Mouse (Mus musculus) megakaryocyte progenitor cell, adult 5-6 weeks (primary cell): ENCODE results near the gene Sec31b. TPM values are rescaled to one million over a fixed set of nuclear protein-coding genes. Genes with fewer than 3 reads are reported as not detected.

Experiments
- ATAC-seq: replicated peaks from 2 replicates; pipeline ENCODE4 v1.8.0; 2016; ENCODE audit warnings: mild to moderate bottlenecking, moderate TSS enrichment, inconsistent platforms; ENCODE audit not compliant: poor library complexity
- total RNA-seq, 2 experiments: library from RNA; stranded (forward) in 1 of 2; stranded (reverse) in 1 of 2; fragments of 157-497, 149-512 nt in 1 of 2; fragments of 200-1000 nt in 1 of 2; gene quantifications; 2 replicates each; pipeline versions ENCODE4 v1.2.3 to v1.2.4; 2015 to 2017

Gene Sec31b
- total RNA-seq, 2 experiments from 2014 or later = 0.52 to 1.4 TPM

DNA sequence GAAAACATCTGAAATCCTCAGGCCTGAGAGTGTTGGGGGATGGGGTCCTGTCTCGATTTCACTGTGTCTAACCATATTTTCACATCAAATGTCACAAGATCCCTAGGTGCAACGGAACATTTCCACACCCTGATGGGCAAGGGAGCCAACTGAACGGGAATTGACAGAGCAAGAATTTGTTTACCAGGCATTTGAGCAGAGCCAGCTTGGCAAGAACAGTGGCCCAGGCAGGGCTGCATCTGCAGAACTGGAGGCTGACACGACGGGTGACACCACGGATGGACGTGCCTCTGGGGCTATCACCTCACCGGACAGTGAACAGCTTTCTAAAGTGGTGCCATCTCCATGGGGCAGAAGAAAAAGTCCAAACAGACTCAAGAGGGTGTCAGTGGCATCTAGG lies 8.2 kb downstream of the Sec31b start:
- ATAC-seq = no peak

DNA sequence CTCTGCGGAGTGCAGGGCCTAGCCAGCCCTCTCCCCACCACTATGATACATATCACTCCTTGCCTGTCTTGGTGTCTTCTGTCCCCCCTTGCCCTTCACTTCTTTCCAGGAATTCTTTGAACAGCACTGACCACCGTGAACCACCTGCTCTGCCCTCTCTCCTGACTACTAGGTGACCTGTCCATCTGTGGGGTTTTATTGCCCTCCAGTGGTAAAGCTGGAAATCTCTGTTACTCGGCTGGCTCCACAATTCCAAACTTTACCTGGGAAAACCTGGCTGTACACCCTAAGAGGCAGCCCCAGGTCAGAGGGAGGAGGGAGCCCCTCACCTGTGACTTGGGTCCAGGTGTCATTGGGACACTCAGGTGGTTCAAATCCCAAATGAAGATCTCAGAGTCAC lies 10.3 kb downstream of the Sec31b start:
- ATAC-seq = no peak

- no peak for ATAC-seq
Observed at GRCm38 (mm10) chr19:44530018-44530417, 15.6 kb downstream of the Sec31b start.

DNA sequence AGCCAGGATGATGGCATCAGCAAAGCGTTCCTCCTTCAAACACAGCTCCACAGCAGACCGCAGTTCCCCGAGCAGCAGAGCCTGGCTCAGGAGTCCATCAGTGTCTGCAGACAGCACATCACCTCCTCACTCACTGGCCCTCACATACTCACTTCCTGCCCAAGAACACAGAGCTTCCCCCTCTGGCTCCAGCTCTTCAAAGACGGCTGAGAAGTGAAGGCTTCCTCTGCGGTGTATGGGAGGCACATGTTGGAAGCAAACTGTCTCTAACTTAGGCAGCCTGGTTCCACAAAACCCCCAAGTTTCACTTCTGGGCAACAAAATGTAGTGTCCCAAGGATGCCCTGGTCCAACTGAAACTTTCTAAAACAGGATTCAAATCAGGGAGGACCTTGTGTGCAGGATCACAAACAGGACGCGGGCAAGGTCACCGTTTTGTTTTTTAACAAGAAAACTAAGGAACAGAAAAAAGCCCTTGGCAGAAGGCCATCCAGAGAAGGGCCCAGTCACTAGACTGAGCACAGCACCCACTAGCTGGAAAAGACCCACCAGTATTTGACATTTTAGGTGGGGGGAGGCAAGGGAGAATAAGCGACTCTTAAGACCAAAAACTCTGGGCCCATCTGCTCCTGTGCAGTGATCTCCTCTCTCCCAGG lies 20.0 kb downstream of the Sec31b start:
- peak; percentile 83 for ATAC-seq

GRCm38 (mm10) chr19:44519152-44519551 lies 26.5 kb downstream of the Sec31b start:
- ATAC-seq = no peak

DNA sequence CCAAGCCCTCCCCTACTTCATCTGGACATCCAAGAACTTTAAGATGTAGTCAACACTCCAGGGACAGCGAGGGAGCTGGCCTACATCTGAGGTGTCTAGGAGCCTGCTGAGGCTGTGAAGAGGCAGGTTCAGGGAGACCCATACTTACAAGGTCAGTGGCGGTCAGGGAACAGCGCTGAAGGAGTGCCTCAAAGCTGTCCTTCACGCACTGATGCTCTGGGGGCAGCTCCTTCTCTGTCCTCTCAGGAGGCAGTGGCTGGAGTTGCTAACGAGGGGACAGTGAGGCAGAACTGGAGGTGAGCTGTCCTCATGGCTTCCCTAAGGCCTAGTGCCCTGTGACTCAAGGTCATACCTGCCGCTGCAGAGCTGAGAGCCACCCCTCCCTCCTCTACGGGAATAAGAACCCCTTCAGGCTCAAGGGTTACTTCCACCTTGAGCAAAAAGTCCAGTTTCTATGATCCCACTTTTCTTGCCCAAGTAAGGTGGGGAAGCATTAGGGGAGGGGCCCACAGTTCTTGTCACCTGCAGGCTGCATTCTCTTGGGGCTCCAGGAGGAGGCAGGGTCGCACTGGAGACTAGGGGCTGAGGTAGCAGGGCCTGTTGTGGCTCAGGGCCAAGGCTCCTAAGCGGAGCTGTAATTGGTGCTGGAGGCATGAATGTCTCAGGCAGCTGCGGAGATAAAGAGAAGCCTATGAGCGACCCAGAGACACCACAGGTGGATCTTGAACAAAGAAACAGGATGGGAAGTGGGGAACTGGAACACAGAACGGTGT lies 27.5 kb downstream of the Sec31b start:
- ATAC-seq = no peak

DNA sequence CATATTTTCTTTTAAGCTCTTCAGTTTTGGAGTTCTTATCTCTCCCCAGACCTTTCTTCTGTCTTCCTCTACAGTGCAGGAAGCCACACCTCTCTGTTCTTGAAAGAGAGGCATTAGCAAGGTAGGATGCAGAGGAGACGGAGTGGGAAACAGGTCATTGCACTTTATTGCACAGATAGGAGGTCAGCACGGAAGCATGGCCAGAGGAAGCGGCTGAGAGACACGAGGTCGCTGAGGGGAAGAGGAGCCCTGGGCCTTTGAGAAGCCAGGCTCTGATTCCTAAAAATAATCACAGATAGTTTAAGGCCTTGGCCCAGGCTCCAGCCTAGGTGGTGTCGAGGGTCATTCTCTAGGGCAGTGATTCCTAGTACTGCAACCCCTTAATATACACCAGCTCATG lies 29.9 kb downstream of the Sec31b start:
- ATAC-seq = no peak

DNA sequence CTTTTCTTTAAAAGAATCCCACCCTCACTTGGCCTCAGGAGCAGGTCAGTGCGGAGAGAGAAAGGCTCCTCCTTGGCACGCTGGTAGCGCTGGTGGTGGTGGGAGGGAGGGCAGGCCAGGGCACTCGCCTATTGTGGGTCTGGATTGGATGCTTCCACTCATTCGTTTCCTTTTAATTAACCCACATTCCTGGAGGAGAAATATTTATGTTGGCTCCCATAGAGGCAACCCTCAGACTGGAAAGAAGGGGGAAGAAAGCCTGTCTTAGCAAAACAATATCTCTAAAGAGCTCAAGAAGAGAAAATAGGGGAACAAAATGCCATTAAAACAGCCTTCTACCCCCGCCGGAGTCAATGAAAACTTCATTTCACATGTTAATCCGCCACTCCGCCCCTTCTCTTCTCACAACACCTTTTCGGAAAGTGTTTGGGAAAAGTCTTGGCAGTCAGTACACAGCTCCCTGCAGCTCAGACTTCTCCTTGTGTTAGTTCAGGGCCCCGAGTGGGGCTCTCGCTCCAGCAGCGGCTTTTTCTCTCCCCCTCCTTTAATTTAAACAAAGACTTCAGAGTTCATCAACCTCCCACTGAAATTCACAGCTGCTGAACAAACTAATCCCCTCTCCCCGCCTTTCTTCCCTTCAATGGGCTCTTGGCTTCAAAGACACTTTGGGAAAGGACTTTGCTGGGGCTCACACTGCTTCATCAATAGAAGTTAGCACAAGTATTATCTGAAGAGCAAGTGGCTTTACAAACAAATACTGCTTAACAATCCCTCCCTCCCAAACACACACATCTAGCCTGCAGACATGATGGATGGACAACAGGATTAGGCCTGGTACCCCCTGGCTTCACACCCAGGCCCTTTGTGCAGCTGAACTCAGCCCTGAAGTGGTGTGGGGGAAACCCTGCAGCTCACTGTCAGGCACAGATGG lies 30.9 kb downstream of the Sec31b start:
- no peak for ATAC-seq

- no peak for ATAC-seq
Observed at GRCm38 (mm10) chr19:44513921-44514482, 31.7 kb downstream of the Sec31b start.

- ATAC-seq = no peak
Observed at GRCm38 (mm10) chr19:44513054-44513833, 32.4 kb downstream of the Sec31b start.

GRCm38 (mm10) chr19:44512601-44513000 lies 33.1 kb downstream of the Sec31b start:
- no peak for ATAC-seq

DNA sequence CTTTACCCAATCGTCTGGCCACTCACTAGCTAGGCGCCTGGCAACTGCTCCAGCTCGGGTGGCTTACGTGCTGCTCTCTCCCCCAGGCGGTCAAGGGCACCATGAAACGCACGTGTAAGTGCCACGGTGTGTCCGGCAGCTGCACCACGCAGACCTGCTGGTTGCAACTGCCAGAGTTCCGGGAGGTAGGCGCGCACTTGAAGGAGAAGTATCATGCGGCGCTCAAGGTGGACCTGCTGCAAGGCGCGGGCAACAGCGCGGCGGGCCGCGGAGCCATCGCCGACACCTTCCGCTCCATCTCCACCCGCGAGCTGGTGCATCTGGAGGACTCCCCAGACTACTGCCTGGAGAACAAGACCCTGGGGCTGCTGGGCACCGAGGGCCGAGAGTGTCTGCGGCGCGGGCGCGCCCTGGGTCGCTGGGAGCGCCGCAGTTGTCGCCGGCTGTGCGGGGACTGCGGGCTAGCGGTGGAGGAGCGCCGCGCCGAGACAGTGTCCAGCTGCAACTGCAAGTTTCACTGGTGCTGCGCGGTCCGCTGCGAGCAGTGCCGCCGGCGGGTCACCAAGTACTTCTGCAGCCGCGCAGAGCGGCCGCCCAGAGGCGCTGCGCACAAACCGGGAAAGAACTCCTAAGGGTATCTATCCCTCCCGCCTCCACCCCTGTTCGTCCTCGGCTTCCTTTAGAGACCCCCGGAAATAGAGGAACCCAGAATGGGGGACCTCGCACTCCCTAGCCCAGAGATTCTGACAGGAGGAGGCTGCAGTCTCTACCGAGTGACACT lies 34.0 kb downstream of the Sec31b start:
- 0 out of 2 replicates have a peak, but pooled peaks have one; percentile 11 for ATAC-seq

DNA sequence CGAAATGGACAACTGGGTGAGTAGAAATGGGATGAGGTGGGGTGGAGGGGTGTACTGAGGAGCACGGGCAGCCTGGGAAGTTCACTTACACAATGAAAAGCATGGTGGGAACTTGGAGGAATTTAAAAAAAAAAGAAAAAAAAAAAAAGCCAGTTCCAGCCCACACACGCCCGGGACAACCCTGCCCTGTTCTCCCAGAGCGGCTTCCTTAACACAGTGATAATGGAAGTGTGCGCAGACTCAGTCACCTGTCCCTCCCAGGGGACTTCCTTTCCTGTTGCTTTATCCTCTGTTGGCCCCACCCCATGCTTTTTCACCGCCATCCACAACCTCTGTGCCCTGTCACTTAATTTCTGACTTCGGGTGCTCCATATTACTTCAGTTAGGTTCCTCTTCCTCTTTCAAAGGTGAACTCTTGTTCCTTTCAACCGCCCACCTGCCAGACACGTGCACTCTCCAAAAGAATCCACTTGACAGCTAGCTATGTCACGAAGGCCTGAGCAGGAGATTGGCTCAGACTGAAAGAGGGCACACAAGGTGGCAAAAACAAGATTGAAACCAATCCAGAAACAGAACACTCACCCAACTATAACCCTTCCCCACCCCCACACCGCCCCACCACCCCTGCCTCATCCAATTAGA lies 35.0 kb downstream of the Sec31b start:
- ATAC-seq = no peak

- no peak for ATAC-seq
Observed at GRCm38 (mm10) chr19:44502741-44503140, 42.9 kb downstream of the Sec31b start.

GRCm38 (mm10) chr19:44501925-44502324 lies 43.7 kb downstream of the Sec31b start:
- ATAC-seq = no peak

DNA sequence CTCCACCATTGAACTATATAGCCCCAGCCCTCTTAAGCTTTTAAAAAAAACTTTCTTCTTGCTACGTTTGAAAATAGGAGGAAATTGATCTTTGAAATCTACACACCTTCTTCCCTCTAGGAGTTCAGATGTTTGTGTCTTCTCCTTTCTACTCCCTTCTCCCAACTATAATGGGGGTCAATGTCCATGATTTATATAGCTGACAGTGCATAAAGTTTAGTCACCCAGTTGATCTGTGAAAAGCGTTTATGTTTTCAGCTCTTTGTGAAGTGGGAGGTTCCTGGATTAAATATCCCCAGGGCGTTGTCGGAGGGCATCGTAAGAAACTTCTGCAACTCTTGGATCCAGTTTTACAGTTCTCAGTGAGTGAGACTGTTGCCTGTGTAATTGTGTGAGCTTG lies 45.4 kb downstream of the Sec31b start:
- ATAC-seq = no peak

- ATAC-seq = no peak
Observed at GRCm38 (mm10) chr19:44498936-44499335, 46.7 kb downstream of the Sec31b start.

DNA sequence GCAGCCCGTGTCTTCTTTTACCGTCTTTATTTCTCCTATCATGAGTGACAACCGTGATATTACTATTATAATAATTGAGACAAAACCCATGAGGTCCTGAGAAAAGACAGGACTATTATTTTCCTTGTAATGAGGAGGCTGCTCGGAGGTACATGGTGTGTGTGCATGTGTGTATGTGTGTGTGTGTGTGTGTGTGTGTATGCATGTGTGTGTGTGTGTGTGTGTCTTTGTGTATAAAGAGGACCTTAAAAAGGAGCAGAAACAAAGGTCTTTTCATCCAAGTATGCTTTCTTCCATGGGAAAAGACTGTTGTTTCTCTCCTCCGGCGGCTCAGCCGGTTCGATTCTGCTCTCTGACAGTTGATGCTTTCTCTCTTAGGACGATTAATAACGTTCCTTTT lies 48.7 kb downstream of the Sec31b start:
- no peak for ATAC-seq

DNA sequence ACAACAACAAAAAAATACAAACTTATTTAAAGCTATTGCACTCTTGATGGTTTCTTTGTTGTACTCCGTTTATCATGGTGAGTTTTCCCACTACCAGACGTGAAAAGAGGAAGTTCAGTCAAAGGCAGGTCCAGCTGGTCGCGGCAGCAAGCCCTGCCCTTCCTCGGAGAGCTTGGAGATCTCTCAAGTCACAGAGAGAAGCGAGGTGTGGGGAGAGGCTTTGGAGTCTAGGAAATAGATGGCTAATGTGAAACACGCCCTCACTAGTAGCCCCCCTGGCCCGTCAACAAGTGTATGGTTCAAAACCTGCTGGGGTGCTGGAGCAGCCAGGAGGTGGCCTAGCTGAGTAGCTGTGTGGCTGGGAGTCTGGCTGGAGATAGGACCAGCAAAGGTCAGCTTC lies 49.2 kb downstream of the Sec31b start:
- ATAC-seq = peak; percentile 66
